11 mouse cellular contexts compared by ENCODE assay signal in the genomic region with DNA sequence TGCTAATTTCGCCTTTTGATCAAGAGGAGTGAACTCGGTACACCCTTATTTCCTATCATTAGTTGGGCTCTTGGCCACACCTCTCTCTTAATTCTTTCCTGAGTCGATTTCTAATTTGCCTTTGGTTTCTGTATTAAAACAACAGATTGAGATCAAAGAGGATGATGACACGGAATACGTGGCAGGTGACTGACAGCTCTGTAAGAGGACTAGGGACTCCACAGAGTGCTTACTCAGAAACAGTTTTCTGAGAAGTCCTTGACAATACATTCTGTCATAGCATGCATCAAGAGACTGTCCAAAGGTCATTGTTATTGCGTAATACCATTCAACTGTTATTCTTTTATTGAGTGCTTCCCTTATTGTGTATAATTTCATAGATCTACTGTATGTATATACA.
"Had no signal": no experiment of that assay in that cellular context is flagged by ENCODE, and none has a peak within 500 bp of the region (broad histone marks: within the 10 kb centered on the region; RNA-seq: fewer than 3 reads in every experiment).

No protein-coding gene starts in this region.

- H3K4me1 ChIP-seq: limb, embryonic 13.5 days; midbrain, embryonic 15.5 days; neural tube, embryonic 13.5 days; stomach, embryonic 15.5 days had no signal

- H3K4me3 ChIP-seq: limb, embryonic 13.5 days; midbrain, embryonic 15.5 days; neural tube, embryonic 13.5 days; stomach, embryonic 15.5 days had no signal

- H3K27ac ChIP-seq: limb, embryonic 13.5 days; liver, embryonic 14.5 days; midbrain, embryonic 15.5 days; neural tube, embryonic 13.5 days; stomach, embryonic 15.5 days had no signal

- H3K27me3 ChIP-seq: limb, embryonic 13.5 days; midbrain, embryonic 15.5 days; neural tube, embryonic 13.5 days; stomach, embryonic 15.5 days had no signal

- H3K9me3 ChIP-seq: limb, embryonic 13.5 days; midbrain, embryonic 15.5 days; neural tube, embryonic 13.5 days; stomach, embryonic 15.5 days had no signal

- H3K36me3 ChIP-seq: limb, embryonic 13.5 days; midbrain, embryonic 15.5 days; neural tube, embryonic 13.5 days; stomach, embryonic 15.5 days had no signal

- H3K4me2 ChIP-seq: limb, embryonic 13.5 days; midbrain, embryonic 15.5 days; neural tube, embryonic 13.5 days; stomach, embryonic 15.5 days had no signal

- H3K9ac ChIP-seq: limb, embryonic 13.5 days; liver, embryonic 14.5 days; midbrain, embryonic 15.5 days; neural tube, embryonic 13.5 days; stomach, embryonic 15.5 days had no signal

- DNase-seq: kidney, postnatal 14 days; left cerebral cortex, postnatal 4 days; lung, adult 18-20 months; lung, postnatal 36 days; retina, postnatal 1 day; thymus, postnatal 36 days had no signal

- ATAC-seq: midbrain, embryonic 15.5 days had no signal
